27 mouse cellular contexts compared by ENCODE assay signal in genomic region chr2:72881554-72881953, GRCm38 (mm10).
A peak's percentile ranks its signal among the peaks of the same experiment; 100 is the strongest.
DNase-seq lines count a peak whose midpoint lies in the region; ATAC-seq and TF ChIP-seq lines count a peak whose summit lies in the region.
"Had no signal": no experiment of that assay in that cellular context is flagged by ENCODE, and none has a peak within 500 bp of the region (broad histone marks: within the 10 kb centered on the region; RNA-seq: fewer than 3 reads in every experiment).

No protein-coding gene starts in this region.

- no peaks in the 10 kb centered on the region for H3K4me1 ChIP-seq in forebrain, embryonic 14.5 days (ENCODE audit: control insufficient read depth, insufficient read depth, low read length)
- H3K4me1 ChIP-seq: forebrain, embryonic 15.5 days; hindbrain, embryonic 10.5 days; limb, embryonic 15.5 days; liver, embryonic 15.5 days; lung, embryonic 15.5 days; neural tube, embryonic 13.5 days; stomach, embryonic 15.5 days had no signal

- peak; percentile 49 for DNase-seq in CD4-positive, CD25-positive, alpha-beta regulatory T cell, adult 2 months (ENCODE audit: low read depth, low spot score)
- peak; percentile 22 for DNase-seq in R1 (ENCODE audit: low read depth, low spot score)
- DNase-seq in fat pad, adult 2 months (ENCODE audit: extremely low read depth, low read depth, low spot score) = peak; percentile 5
- DNase-seq in kidney, adult 11 months = no peak
- DNase-seq in frontal cortex, adult 2 months (ENCODE audit: extremely low spot score in 1 of 2, low spot score in 1 of 2) = no peak
- DNase-seq in forebrain, embryonic 14.5 days (ENCODE audit: low spot score) = no peak
- DNase-seq: adrenal gland, postnatal 36 days; cerebellum, adult 11 months; cerebellum, postnatal 10 days; gastrocnemius, postnatal 14 days; left cerebral cortex, postnatal 4 days; lung, postnatal 36 days; midbrain, embryonic 14.5 days; right cerebral cortex, postnatal 4 days; thymus, adult 2 months; thymus, postnatal 4 days had no signal

- H3ac ChIP-seq in myocyte (ENCODE audit: control insufficient read depth, insufficient read length) = no peak overlapping the region

- TF ChIP-seq POLR2A in myocyte (IDR thresholded peaks at IDR 0.05; ENCODE audit: insufficient read length, low read depth) = no peak

- no peak overlapping the region for H3K27ac ChIP-seq in forebrain, embryonic 14.5 days (ENCODE audit: low read depth, low read length)
- H3K27ac ChIP-seq: forebrain, embryonic 15.5 days; hindbrain, embryonic 10.5 days; left cerebral cortex, adult 2 months; limb, embryonic 15.5 days; liver, embryonic 15.5 days; lung, embryonic 15.5 days; neural tube, embryonic 13.5 days; stomach, embryonic 15.5 days had no signal

- no peaks in the 10 kb centered on the region for H3K36me3 ChIP-seq in myocyte (ENCODE audit: control insufficient read depth, insufficient read depth)
- H3K36me3 ChIP-seq in forebrain, embryonic 14.5 days (ENCODE audit: control insufficient read depth, insufficient read depth, low read length) = no peaks in the 10 kb centered on the region
- H3K36me3 ChIP-seq: forebrain, embryonic 15.5 days; hindbrain, embryonic 10.5 days; limb, embryonic 15.5 days; liver, embryonic 15.5 days; lung, embryonic 15.5 days; neural tube, embryonic 13.5 days; stomach, embryonic 15.5 days had no signal

- H3K9me3 ChIP-seq in forebrain, embryonic 14.5 days (replicated peaks; ENCODE audit: control insufficient read depth, low read length) = no peaks in the 10 kb centered on the region
- H3K9me3 ChIP-seq: forebrain, embryonic 15.5 days; hindbrain, embryonic 10.5 days; limb, embryonic 15.5 days; liver, embryonic 15.5 days; lung, embryonic 15.5 days; neural tube, embryonic 13.5 days; stomach, embryonic 15.5 days had no signal

- H3K4me2 ChIP-seq in myocyte (ENCODE audit: low read depth) = no peak overlapping the region
- H3K4me2 ChIP-seq in forebrain, embryonic 14.5 days (ENCODE audit: low read length) = no peak overlapping the region
- H3K4me2 ChIP-seq: forebrain, embryonic 15.5 days; limb, embryonic 15.5 days; liver, embryonic 15.5 days; lung, embryonic 15.5 days; neural tube, embryonic 13.5 days; stomach, embryonic 15.5 days had no signal

- no peak for ATAC-seq in forebrain, embryonic 14.5 days
- ATAC-seq: forebrain, embryonic 15.5 days; hindbrain, embryonic 16.5 days; intestine, postnatal 0 days had no signal

- no peak overlapping the region for H3K4me3 ChIP-seq in myocyte
- no peak overlapping the region for H3K4me3 ChIP-seq in forebrain, embryonic 14.5 days (ENCODE audit: low read depth, low read length)
- H3K4me3 ChIP-seq: forebrain, embryonic 15.5 days; hindbrain, embryonic 10.5 days; left cerebral cortex, adult 2 months; limb, embryonic 15.5 days; liver, embryonic 15.5 days; lung, embryonic 15.5 days; neural tube, embryonic 13.5 days; stomach, embryonic 15.5 days had no signal

- no peaks in the 10 kb centered on the region for H3K27me3 ChIP-seq in myocyte (ENCODE audit: control insufficient read depth, insufficient read depth, insufficient read length)
- H3K27me3 ChIP-seq in forebrain, embryonic 14.5 days (replicated peaks; ENCODE audit: control insufficient read depth, insufficient read depth, low read length) = no peaks in the 10 kb centered on the region
- H3K27me3 ChIP-seq: forebrain, embryonic 15.5 days; limb, embryonic 15.5 days; liver, embryonic 15.5 days; lung, embryonic 15.5 days; neural tube, embryonic 13.5 days; stomach, embryonic 15.5 days had no signal

- H3K9ac ChIP-seq in forebrain, embryonic 14.5 days (ENCODE audit: low read length) = no peak overlapping the region
- H3K9ac ChIP-seq: forebrain, embryonic 15.5 days; limb, embryonic 15.5 days; liver, embryonic 15.5 days; lung, embryonic 15.5 days; neural tube, embryonic 13.5 days; stomach, embryonic 15.5 days had no signal

- 66% methylated on average over 2 of the region's 2 CpGs for WGBS in forebrain, embryonic 14.5 days

- H3K79me2 ChIP-seq in myocyte (ENCODE audit: control insufficient read depth, insufficient read depth) = no peaks in the 10 kb centered on the region

TF ChIP-seq in myocyte, 11 proteins besides CTCF, POLR2A, EP300 and RAD21:
- TF ChIP-seq USF1 (IDR thresholded peaks at IDR 0.05; ENCODE audit: low read depth) (peak; percentile 83), MYOD1 (IDR thresholded peaks at IDR 0.05; ENCODE audit: control insufficient read depth in 1 of 3, insufficient read length in 2 of 3, low read depth in 2 of 3) (peak in 1 of 3 experiments; percentile 9), E2F4 (IDR thresholded peaks at IDR 0.05; ENCODE audit: insufficient read depth) (no peak)

Comparison
In these comparisons a context has a peak if more than half of its experiments do, and no peak if none do; other contexts are left out.
1. DNase-seq: peak in CD4-positive, CD25-positive, alpha-beta regulatory T cell, adult 2 months (single experiment), R1 (single experiment) and fat pad, adult 2 months (single experiment); none in kidney, adult 11 months (single experiment), frontal cortex, adult 2 months (0 of 2) and forebrain, embryonic 14.5 days (single experiment).